Mouse (Mus musculus): Measurements from ENCODE around the gene Rap2b. TPM values are rescaled to one million over a fixed set of nuclear protein-coding genes. Genes with fewer than 3 reads are reported as not detected.

Rap2b gene
- 2.8 TPM for polyA plus RNA-seq (2014; fragmentation: Illumina TruSeq; extraction: RNeasy Lipid Tissue Mini Kit (QIAGEN cat#74804); ENCODE audit: insufficient read depth, low read depth, low replicate concordance)

GRCm38 (mm10) chr3:61361338-61361737 is at the start of gene Rap2b:
Gene Rap2b (plus strand): TSS chr3:61361638.

GRCm38 (mm10) chr3:61365779-61366373 is 4.4 kb downstream of the Rap2b start, which contains the start of gene B430305J03Rik:
Gene B430305J03Rik (minus strand): TSS chr3:61365951.

Other genes with a start within 250 kb of the Rap2b start
- gene B430305J03Rik, start 4.3 kb downstream of the Rap2b start, polyA plus RNA-seq (2014; fragmentation: Illumina TruSeq; extraction: RNeasy Lipid Tissue Mini Kit (QIAGEN cat#74804); ENCODE audit: insufficient read depth, low read depth, low replicate concordance) = not detected